Mouse (Mus musculus) T-helper 17 cell (primary cell): ENCODE data around the gene Reep3.

Experiments used
- in situ Hi-C, 2 experiments: fragments of 300-600 bp; cut with MboI, MseI; formaldehyde crosslinking; loops; 1 replicate in 1 of 2; 2 replicates in 1 of 2; pipeline ENCODE4 v1.15.1; 2025; ENCODE audit warnings: high pct_unique_total_duplicates in 2 of 2

Gene Reep3

DNA sequence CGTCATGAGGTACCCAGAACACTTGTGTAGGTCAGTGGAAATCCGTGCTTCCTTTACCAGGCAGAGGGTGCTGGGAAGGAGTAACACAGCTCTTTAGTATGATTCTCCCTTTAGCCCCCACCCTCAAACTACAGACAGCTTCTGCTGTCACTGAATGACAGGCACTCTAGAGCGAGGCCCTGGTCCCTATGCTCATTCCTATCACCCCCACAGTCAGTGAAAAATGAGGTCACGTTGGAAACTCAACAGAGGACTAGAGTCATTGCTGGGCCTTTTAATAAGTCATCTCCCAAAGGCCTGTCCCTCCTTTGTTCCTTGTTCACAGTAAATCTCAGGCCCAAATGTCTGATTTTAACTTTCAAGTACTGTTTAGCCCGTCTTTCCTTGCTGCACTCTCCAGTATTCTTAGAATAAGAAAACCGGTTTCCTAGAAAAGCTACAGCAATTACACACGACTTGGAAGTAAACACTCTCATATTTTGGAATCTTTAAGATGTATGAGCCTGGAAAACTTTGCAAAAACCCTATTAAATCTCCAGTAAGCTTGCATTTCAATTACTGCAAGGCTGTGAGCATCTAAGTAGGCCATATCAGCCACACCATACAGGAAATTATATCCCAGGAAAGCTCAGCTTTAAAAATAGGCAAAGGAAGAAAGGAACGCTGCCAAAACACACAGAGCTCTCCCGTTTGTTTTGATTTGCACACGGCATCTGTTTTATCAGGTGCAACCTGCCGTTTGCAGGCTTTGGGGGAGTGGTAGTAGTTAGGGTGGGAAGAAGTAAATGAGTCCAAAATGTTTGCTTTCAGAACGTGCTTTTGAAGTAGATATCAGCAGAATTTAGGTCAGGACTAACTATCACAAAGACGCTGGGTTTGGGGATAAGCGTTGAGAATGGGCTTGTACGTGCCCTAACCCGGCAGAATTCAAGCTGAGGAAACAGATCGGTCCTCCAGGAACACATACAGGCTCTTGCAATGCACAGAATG is 40.6 kb downstream of the Reep3 start:
- in situ Hi-C loops = no loop called here

DNA sequence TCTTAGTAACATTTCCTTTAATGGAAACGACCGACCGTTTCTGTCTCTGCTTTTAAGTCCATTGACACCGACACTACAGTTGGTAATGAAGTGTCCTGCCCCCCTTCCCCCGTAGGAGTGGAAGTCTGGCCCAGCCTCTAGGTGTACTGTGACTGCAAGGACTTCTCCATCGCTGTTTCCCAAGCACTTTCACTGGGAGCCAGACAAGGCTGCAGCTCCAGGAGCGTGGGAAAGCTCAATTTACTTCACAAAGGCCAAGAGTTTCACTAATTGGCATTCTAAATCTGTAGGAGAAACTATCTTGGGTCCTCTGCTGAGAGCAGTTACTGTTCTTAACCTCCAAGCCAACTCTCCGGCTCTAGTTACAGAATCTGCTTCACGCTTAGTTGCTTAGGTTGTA is 43.3 kb downstream of the Reep3 start:
- in situ Hi-C loops = no loop called here

DNA sequence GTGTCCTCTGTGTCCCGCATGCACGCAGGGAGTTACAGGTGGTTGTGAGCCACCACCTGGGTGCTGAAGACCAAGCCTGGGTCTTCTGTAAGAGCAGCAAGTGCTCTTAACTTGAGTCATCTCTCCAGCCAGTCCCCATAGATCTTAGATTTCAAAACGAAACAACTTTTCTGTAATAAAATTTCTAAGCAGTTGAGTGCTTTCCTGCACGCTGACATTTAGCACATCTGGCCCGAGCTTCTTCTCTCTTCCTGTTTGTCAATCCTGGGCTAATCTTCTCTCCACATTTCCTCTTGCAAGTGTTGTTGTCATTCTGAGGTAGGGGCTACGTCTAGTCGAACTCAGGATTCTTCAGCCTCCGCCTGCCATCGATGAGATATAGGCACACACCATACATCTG is 44.3 kb downstream of the Reep3 start:
- in situ Hi-C loops = no loop called here

DNA sequence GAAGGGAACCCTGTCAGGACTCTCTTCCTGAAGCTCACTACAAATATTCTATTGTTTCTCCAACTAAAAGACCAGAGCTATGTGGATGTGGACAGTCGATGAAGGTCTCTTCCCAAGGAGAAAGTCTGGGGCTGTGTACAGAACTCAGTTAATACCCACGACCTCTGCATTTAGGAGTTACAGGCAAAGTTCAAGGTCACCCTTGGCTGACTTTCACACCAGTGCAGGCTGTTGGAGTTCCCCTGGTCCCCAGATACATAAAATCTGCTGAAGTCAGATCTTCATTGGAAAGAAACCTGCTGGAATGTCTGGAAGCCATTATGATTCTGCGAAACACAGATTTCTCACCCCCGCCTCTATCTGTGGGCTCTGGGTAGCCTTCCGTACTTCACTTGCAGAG is 45.3 kb downstream of the Reep3 start:
- in situ Hi-C loops = no loop called here

DNA sequence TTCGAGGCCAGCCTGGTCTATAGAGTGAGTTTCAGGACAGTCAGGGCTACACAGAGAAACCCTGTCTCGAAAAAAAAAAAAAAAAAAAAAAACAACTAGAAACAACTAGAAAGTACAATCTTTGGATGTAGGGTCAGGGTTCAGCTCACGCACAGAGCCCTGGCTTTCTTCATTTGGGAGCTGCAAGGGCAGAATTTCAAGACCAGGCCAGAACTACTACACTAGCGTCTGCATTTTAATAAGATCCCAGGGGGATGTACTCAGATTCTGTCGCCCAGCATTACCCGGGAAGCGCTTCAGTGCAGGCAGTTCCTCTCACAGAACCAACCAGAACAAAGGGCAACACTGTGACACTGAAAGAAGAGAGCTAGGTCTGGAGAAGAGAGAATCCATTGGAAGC is 46.0 kb downstream of the Reep3 start:
- in situ Hi-C loops = no loop called here

DNA sequence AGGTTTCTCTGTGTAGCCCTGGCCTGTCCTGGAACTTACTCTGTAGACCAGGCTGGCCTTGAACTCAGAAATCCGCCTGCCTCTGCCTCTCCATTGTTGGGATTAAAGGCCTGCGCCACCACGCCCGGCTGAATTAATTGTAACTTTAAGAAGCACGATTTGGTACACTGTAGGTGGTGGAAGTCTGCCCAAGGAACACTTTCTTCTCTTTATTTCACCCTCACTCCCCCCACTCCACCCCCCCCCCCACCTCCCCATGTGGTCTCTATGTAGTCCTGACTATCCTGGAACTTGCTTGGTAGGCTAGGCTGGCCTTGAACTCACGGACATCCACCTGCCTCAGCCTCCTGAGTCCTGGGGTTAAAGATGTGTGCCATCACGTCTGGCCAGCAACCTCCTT is 47.1 kb downstream of the Reep3 start:
- in situ Hi-C loops = no loop called here

DNA sequence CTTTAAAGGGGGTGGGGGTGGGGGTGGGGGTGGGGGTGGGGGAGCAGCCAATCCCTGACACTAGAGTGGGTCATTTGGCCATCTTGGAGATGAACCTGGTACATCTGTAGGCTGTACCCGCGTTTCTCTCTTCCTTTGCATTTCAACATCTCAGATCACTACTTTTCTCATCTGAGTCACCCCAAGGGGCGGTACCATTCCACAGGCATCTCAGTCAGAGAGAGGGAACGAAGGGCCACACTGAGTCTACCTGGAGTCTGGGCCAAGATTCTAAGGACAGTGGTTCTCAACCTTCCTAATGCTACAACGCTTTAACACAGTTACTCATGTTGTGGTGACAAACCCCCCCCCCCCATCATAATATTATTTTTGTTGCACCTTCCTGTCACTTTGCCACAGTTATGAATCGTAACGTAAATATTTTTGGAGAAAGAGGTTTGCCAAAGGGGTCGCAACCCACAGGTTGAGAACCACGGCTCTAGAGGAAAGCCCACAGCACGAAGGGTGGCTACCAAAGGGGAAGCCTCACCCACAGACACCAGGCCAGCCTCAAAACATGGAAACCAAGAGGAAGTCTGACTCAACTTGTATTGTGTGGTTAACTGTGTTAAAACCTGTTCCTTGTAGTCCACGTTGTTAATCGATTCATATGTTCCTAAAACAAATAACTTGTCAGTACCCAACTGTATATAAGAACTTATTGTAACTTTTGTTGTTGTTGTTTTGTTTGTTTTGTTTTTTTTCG is 47.7 kb downstream of the Reep3 start:
- in situ Hi-C loops = no loop called here

DNA sequence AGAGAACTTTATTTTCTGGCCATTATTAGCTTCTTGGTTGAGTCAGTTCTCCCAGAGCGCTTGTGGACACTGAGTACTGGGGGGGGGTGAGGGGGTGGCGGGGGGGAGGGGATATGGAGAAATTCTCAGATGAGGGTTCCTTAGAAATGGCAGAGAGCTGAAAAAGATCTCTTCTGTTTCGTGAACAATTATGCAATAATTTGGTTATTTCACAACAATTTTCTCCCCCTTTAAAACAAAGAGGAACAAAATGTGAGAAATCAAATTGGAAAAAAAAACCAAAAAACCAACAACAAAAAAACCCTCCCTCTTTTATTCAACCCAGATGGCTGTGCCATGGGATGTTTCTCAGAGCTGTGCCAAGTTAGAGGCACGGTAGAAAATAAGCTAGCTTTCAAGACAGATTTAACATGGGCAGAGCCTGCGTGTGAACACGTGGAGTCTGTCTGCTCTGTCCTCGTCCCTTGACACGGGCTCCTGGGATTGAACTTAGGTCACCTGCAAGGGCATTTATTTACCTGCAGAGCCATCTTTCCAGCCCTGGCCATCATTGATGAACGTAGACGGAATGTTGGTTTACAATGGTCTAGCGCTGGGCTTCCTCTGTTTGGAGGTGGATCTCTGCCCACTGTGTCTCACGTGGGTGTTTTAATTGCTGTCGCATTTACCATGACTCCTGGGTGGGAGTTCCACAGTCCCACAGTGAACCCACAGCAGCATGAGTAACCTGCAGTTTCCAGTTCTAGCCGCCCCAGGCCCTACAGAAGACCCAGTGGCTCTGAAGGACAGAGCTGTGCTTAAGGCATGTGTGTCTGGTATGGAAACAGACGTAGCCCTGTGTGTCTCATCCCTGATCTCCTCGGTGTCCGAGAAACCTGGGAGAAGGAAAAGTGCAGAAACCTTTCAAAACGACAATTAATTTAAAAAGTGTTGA is 48.8 kb downstream of the Reep3 start:
- in situ Hi-C loops = no loop called here

DNA sequence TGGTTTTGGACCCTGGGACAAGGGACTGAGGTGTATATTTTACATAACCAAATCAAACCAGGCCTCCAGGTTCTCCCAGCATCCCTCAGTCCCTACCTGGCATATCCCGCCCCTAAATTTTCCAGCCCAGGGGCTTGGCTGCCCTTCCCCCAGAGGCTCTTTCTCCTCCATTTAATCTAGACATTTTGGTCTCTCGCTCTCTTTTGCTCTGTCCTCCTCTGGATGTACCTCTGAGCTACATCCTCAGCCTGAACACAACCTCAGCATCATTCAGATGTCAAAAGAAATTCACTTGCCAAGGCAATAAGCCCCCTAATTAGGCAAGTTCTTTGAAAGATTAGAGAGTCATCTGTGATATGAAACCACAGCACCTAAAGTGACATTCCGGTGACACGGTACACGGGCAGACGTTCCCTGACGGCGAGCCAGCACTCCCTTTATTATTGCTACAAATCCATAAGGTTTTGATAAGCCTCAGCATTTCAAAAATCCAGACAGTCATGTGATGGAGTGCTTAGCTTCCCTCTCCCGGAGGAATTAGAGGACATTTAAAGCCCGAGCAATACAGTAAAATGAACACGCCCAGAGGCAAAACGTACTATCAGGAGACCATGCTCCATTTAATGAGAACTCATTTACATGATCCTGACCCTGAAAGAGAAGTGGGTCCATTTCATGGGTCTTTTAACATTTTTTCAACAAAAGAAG is 51.4 kb downstream of the Reep3 start:
- in situ Hi-C loops = no loop called here

DNA sequence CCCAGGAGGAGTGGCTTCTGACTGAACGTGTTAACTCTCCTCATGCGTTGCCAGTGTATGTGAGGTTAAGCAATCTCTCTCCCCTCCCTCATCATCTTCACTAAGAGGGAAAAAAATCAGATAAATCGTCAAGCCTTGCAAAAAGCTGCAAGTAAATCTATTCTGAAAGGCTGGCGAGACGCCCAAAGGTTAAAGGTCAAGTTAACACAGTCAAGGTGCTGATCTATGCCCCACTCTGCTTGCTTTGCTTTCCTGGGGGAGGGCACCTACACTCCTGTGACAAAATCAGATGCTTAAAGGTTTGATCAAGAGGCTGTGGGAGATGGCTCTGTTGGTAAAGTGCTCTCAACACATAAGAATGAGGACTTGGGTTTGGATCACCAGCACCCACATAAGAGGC is 52.4 kb downstream of the Reep3 start:
- in situ Hi-C loops = no loop called here

DNA sequence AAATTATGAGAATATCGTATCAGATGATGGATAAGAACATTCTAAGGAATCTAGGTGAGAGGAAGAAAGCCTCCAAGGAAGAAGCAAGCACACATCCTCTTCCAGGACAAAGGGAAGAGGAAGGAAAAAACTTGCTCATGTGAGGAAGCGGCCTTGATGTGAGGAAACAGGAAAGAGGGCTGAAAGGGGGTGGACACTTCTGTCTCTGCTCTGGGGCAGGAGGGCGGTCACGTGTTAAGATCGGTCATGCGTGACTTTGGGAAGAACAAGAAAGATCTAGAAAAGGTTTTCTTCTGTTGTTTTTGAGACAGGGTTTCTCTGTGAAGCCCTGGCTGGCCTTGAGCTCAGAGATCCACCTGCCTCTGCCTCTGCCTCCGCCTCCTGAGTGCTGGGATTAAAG is 53.5 kb downstream of the Reep3 start:
- in situ Hi-C loops = no loop called here

DNA sequence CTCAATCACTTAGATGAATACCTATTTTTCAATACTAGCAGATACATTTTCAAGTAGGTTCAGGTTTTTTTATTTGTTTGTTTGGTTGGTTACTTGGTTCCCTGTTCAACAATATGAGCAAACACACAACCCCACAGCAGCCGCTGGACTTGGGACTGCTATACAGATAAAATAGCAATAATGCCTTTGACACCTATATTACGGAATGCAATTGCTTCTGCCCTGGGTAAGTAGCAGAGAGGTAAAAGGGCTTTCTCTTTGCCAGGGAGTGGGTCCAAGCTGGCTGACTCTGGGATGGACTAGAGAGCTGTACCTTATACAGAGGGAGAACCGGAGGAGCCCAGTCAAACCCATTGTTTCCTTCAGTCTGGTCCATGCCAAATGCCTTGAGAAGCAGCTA is 56.3 kb downstream of the Reep3 start:
- in situ Hi-C loops = no loop called here

DNA sequence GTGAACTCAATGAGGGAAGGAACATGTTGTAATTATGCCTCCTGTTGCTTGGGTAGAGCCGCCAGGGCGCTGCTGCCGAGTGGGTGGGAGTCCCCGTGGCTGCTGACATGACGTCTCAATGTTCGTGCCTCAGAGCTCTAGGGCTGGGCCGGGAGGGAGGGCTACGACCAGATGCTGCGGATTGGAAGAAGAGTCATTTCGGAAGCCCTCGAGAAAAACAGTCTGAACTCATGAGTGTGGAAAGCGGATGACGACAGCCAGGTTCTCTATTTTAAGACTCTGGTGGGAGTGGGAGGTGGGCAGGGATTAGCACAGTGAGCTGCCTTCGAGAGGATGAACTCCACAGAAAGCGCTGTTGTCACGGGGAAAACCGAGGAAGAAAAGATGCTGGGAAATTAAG is 57.7 kb downstream of the Reep3 start:
- in situ Hi-C loops = no loop called here

DNA sequence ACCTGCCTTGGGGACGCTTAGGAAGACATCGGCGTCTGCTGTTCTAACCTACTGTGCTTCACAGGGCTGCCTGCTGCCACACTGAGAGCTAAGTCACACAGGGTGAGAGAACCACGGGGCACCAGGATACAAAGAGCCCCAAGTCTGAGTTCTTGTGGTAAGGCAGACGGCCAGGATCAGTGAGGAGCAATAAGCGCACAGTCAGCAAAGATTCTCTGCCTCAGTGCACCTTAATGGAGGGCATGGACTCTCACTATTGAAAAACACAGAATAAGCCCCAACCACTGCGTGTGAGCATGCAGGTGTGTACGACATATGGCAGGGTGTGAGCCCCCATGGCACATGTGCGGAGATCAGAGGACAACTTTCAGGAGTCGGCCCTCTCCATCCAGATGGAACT is 60.2 kb downstream of the Reep3 start:
- in situ Hi-C loops = no loop called here

DNA sequence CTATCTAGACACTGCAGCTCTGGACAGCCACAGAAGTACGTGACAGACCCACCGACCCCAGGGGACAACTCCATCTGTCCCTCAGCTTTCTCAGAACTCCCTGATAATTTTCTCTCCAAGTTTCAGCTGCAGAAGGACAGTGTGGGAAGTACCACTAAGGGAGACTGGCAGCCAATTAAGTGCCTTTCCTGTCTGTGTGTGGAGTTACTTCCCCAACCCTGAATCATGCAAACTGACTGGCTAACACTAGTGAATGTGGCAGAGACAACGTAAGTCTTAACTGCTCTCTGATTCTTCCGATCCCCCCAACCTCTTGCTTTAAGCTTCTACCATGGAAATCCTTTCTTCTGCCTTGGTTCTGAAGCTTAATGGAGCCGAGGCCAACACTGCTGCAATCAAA is 60.6 kb downstream of the Reep3 start:
- in situ Hi-C loops = no loop called here

DNA sequence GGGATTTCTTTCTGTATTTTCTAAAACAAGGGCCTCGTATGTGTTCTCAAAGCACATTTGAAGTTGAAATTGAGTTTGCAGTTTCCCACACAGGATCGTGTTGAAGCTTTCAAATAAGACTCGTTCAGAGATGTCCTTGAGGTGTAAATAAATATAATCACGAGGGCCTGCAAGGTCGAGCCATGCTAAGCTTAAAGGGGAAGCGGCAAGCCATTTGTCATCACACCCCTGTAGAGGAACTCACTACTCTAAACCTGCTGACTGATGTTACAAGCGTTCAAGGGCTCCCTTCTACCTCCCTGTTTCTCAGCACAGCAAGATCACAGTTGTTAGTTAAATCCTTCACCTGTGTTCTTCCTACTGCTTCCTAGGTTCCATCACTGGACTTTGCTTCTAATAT is 65.6 kb downstream of the Reep3 start:
- in situ Hi-C loops = no loop called here

DNA sequence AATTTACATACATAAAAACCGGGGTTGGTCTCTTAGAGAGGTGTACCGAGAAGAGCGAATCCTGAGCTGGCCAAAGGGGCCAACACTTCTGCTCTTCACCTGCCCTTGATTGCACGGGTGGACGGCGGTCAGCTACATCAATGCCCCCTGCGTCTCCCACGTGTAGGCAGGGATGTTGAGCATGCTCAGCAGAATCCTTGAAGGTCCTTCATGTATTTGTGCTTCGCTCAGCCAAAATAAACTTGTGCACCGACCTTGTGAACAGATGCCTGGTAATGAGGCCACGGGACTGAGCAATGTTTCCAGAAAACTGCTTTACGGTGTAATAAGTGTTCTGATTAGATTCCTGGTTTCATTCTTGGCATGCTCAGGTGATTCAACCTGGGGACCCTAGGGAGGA is 67.4 kb downstream of the Reep3 start:
- in situ Hi-C loops = no loop called here

DNA sequence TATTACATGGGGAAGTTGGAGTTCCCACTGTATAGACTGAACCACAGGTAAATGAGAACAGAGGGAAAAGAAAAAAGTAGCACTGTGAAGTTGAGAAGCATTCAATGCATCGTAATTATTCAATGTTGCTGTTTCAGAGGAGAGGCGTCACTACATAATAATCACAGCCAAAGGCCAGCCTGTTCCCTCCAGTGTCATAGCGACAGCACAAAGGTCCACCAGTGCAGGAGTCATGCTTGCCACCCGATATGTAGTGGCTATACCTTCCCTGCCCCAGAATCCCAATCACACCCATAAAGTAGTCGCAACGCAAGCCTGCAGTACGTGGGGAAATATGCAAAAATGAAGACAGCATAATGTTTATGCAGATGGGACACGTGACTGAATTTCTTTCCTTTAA is 70.4 kb downstream of the Reep3 start:
- in situ Hi-C loops = no loop called here

DNA sequence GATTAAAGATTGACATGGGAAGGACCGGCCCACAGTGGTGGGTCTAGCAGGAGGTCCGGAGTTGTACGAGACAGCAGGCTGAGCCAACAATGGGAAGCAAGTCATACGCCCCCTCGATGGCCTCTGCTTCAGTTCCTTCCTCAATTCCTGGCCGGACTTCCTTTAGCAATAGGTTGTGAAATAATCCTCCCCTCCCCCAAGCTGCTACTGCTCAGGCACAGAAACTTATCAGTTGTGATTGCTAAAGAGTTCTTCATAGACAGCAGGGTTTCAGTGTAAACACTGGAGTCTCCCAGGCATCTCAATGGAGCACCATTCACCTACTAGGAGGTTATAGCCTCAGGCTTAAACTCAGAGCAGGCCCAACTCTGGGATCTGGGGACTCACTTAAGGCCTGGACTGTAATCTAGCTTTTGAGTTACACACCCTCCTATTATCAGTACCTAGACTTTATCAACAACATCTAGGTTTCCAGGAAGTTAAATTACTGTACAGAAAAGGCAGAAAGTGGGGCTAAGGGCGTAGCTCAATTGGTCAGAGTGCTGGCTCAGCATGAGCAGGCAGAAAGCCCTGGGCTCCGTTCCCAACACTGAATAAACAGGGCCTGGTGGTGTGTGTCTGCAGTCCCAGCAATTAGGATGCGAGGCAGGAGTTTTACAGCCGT is 71.0 kb downstream of the Reep3 start:
- in situ Hi-C loops = no loop called here

DNA sequence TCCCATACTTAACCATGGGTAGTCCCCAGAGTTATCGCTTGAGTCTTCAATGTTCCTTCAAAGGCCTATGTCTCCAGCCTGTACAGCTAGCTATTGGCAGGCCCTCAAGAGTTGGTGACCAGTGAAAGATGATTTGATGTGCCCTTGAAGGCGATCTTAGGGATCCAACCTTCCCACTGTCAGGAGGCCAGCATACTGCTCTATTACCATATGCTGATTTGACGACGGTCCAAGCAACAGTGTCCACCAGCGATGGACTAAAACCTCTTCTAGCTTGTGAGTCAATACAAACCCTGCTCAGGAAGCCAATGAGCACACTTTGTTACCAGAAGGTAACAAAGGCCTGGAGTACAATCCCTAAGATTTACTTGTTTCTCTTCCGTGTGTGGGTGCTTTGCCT is 72.4 kb downstream of the Reep3 start:
- in situ Hi-C loops = no loop called here

DNA sequence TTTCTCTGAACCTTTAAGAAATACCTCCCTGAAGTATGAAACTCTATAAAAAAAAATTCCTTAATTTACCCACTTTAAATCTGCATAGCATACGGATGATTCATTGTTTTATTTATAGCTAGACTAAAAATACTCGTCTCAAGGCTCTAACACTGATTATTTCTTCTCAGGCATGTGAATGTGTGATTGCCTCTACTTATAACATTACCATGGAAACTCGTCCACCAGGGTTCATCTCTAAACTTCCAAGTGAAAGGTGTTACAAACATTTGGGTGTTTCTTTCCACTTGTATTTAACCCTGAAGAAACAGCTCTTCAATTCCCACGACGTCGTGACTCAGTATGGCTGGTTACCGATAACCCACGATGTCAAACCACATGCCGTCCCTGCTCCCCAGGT is 73.7 kb downstream of the Reep3 start:
- in situ Hi-C loops = no loop called here
